Mouse (Mus musculus): ENCODE data around the gene Rsbn1. TPM values are rescaled to one million over a fixed set of nuclear protein-coding genes. Genes with fewer than 3 reads are reported as not detected.

Rsbn1 gene
- polyA plus RNA-seq, 1 experiment from 2014 or later, result 11.6 TPM

Other genes starting within 250 kb of the Rsbn1 start
- gene Olfml3, start 176.1 kb upstream of the Rsbn1 start, polyA plus RNA-seq (2016; fragmentation: Nextera tagmentation; extraction: Ambion mirVana), result 5.6 and 5.8 TPM in 2 replicates
- not detected in 2 replicates for gene Gm10964, start 174.8 kb upstream of the Rsbn1 start, polyA plus RNA-seq (2016; fragmentation: Nextera tagmentation; extraction: Ambion mirVana)
- gene Hipk1, start 122.6 kb upstream of the Rsbn1 start, polyA plus RNA-seq (2016; fragmentation: Nextera tagmentation; extraction: Ambion mirVana), result 9.9 and 10.4 TPM in 2 replicates
- 37.2 and 40.5 TPM in 2 replicates for gene Dclre1b, start 104.7 kb upstream of the Rsbn1 start, polyA plus RNA-seq (2016; fragmentation: Nextera tagmentation; extraction: Ambion mirVana)
- 19.3 and 22.3 TPM in 2 replicates for gene Ap4b1, start 104.6 kb upstream of the Rsbn1 start, polyA plus RNA-seq (2016; fragmentation: Nextera tagmentation; extraction: Ambion mirVana)
- gene Gm43064, start 104.5 kb upstream of the Rsbn1 start, polyA plus RNA-seq (2016; fragmentation: Nextera tagmentation; extraction: Ambion mirVana), result 0.17 TPM in 1 of 2 replicates, not detected in the other
- gene Bcl2l15, start 81.5 kb upstream of the Rsbn1 start, polyA plus RNA-seq (2016; fragmentation: Nextera tagmentation; extraction: Ambion mirVana), result 0.17 and 0.25 TPM in 2 replicates
- gene Ptpn22, start 54.3 kb upstream of the Rsbn1 start, polyA plus RNA-seq (2016; fragmentation: Nextera tagmentation; extraction: Ambion mirVana), result 0.37 TPM in 2 replicates
- 32.6 and 33.4 TPM in 2 replicates for gene Phtf1, start 54.0 kb downstream of the Rsbn1 start, polyA plus RNA-seq (2016; fragmentation: Nextera tagmentation; extraction: Ambion mirVana)